Mouse (Mus musculus) lung, adult 2 months (tissue): ENCODE measurements at regions not wholly inside any gene's neighbourhood (a gene's known extent, or its start where the extent isn't known, plus 50 kb on each side); places are given as distances from the start of the nearest gene placed in this dataset.

Experiments used
- DNase-seq: peaks from one replicate; pipeline ENCODE4 v3.0.0; 2022
- H3K4me1 ChIP-seq: fragments of 200-500 bp; 2 replicates; pipeline ENCODE4 v1.6.1; 2011; ENCODE audit warnings: low read length; ENCODE audit not compliant: control insufficient read depth, insufficient read depth
- H3K4me3 ChIP-seq: fragments of 200-500 bp; replicated peaks from 2 replicates; pipeline ENCODE3; 2011; ENCODE audit warnings: low read depth, mild to moderate bottlenecking, control low read depth, low read length; ENCODE audit errors: extremely low read depth
- CTCF ChIP-seq: fragments of 200-500 bp; IDR thresholded peaks from 2 replicates; pipeline ENCODE4 v1.5.1; 2011; ENCODE audit warnings: mild to moderate bottlenecking, low read length, control low read depth; ENCODE audit not compliant: insufficient read depth
- POLR2A ChIP-seq: fragments of 200-500 bp; IDR thresholded peaks from 2 replicates; pipeline ENCODE4 v1.6.1; 2011; ENCODE audit warnings: low read depth, mild to moderate bottlenecking, control low read depth, low read length, borderline replicate concordance; ENCODE audit errors: extremely low read depth
- WGBS: fragments of 180-500 bp; shearing (Covaris S2); methylation state at CpG from one replicate; pipeline ENCODE4 v1.1.7; 2018; 5-methylcytosine and 5-hydroxymethylcytosine counted together

DNA sequence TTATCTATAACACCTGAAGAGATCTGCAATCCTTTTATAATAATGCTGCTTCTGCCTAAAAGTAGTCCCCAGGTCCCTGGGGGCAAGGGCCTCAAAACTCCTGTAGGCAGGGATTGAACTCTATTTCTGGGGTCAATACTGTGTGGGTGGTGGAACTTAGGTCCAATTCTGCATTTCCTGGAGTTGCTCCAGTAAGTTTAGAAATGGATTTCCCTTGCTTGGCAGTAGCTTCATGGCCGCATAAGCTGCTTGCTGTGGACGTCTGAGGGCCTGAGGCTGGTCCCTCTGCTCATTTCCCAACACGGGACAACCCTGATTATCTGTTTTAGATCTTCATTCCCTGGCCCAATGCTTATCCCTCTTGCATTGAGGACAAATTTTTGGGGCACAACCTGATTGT, 118.0 kb upstream of the Peli1 start:
- DNase-seq: no peak
- WGBS: 52% methylated on average over 3 of the region's 3 CpGs
- TF ChIP-seq CTCF: no peak
- no peak for TF ChIP-seq POLR2A
- H3K4me1 ChIP-seq: no peaks in the 10 kb centered on the region
- no peak overlapping the region for H3K4me3 ChIP-seq

DNA sequence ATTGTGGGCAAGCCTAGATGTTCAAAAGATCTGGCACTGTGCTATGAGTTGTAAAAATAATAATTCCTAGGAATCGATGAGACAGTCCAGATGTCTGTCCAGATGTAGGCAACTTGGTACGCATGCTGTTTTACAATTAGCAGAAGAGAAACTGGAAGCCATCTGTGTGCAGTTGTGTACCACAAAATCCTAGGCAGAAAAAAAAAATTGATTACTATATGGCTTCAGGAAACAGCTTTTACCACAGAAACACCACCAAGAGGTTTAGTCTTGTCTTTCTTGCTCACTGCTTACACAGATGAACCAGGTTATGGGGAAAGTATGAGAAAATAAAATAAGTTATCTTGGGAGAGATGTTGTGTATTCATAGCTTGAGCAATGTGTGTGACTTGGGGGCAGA, 109.5 kb upstream of the Peli1 start:
- H3K4me1 ChIP-seq: peaks cover 2% of the 10 kb centered on the region; the same call in 1 of the 2 replicates
- 77% methylated on average over 2 of the region's 2 CpGs for WGBS
- H3K4me3 ChIP-seq: no peak overlapping the region
- no peak for DNase-seq
- no peak for TF ChIP-seq POLR2A
- TF ChIP-seq CTCF: no peak

DNA sequence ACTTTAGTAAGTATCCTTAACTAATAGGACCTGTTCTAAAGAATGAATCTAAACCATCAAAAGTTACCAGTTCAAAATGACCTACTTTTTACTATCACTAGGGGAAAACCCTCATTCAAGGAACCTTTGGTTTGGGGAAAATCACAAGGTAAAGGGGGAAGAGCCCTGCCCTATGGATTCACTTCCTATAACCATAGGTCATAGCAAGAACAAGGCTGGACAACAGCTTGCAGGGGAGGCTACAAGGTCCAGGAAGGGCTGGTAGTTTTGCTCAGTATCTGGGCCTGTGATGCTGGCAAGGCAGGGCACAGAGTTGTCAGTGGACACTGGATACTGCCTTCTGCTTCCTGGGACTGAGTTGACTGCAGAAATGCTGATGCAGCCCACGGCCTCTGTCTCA, 109.1 kb upstream of the Peli1 start:
- H3K4me1 ChIP-seq: peaks cover 2% of the 10 kb centered on the region; the same call in 1 of the 2 replicates
- DNase-seq: no peak
- H3K4me3 ChIP-seq: no peak overlapping the region
- WGBS: 63% methylated on average over 1 of the region's 1 CpGs
- no peak for TF ChIP-seq CTCF

DNA sequence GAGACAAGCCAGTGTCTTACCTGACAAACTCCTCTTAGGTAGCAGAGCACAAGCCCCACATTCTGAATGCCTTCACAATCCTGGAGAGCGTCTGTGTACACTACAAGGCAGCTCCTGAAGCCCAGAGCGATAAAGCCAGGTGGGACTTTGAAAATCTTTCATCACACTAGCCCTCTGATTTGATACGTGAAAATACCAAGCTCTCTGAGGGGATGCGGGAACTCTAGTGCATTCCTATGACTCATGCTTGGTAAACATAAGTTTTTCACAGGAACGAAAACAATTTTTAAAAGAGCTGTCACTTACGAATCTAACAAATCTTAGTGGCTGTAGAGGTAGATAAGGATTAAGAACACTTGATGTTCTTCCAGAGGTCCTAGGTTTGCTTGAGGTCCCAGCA, 108.6 kb upstream of the Peli1 start:
- TF ChIP-seq POLR2A (no peak), CTCF (no peak)
- no peak overlapping the region for H3K4me3 ChIP-seq
- DNase-seq: no peak
- H3K4me1 ChIP-seq: peaks cover 2% of the 10 kb centered on the region; the same call in 1 of the 2 replicates
- 66% methylated on average over 6 of the region's 6 CpGs for WGBS

DNA sequence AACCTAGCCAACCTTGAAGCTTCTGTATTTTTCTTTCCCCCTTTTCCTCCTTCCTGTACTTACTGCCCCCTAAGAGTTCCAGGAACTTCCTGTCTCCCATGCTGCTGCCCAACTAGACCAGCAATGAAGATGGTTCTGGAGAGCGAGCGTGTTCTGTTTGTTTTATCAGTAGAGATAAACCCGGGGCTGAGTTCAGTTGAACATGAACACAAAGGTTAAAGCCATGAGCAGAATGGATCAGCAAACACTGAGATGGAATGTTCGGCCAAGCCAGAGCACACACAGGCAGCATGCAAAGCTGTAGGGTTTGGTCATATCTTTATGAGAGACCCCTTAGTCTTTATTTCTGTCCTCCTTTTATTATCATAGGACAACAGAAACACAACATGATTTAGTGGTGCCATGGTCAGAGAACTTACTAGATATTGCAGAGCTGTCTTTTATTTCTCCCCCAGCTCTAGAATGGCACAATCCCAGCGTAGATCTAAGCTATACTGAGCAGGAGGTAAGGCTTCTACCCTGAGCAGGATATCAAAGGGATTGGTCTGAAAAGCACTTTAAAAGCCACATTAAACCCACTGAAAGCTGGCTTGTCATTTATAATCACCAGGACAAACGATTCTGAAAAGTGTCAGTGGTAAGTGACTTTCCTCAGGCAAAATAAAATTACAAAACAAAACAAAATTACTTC, 105.9 kb upstream of the Peli1 start:
- TF ChIP-seq POLR2A (no peak), CTCF (no peak)
- Histone ChIP-seq H3K4me1 (peaks cover 2% of the 10 kb centered on the region; the same call in 1 of the 2 replicates), H3K4me3 (no peak overlapping the region)
- DNase-seq: no peak
- 34% methylated on average over 6 of the region's 6 CpGs for WGBS

DNA sequence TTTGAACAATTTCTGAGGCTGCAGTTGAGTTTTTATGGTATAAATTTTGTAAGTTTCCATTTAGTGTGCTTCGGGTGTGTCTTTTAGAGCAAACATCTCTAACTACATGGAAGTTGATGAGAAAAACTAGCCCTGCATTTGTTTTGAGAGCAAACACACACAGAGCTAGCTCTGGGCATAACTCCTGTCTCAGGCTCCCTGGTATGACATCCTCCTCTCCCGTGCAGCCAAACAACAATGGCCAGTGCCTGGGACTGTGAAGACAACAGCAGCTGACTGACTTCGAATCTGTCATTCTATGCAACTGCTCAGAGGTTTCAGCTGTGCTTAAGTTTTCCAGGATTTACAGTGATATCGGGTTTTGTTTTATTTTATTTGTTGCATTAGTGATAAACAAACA, 105.3 kb upstream of the Peli1 start:
- no peak for DNase-seq
- Histone ChIP-seq H3K4me1 (peaks cover 2% of the 10 kb centered on the region; the same call in 1 of the 2 replicates), H3K4me3 (no peak overlapping the region)
- no peak for TF ChIP-seq POLR2A
- WGBS: 45% methylated on average over 4 of the region's 4 CpGs

DNA sequence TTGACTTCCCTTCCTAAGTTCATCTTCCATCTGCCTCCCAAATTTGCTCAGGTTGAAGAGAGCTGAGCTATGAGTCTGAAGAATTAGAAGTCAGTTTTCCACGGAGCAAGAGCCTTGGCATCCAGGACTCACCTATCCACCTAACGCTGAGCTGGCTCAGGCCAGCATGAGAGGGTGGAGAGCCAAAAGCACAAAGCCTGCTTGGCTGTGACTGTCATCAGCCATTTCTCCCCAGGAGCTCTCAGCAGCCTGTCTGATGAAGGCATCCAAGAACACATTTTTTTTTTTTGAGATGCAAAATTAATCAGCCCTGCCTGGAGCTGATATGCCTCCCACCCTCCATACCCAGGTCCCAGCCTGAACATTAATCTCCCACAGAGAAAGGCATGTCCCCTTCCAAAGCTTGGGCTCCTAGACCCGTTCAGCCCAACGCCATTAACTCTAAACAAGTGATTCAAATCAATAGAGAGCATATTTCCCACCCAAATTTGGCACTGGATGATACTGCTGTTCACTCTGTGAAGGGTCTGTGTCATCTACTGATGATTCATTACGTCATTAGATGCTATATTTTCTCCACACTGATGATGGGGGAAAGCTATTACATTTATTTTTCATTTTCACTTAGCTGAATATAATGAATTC, 103.8 kb upstream of the Peli1 start:
- no peak for TF ChIP-seq POLR2A
- no peak for TF ChIP-seq CTCF
- Histone ChIP-seq H3K4me3 (no peak overlapping the region), H3K4me1 (peaks cover 2% of the 10 kb centered on the region; the same call in 1 of the 2 replicates)
- DNase-seq: no peak
- WGBS: 78% methylated on average over 5 of the region's 5 CpGs

DNA sequence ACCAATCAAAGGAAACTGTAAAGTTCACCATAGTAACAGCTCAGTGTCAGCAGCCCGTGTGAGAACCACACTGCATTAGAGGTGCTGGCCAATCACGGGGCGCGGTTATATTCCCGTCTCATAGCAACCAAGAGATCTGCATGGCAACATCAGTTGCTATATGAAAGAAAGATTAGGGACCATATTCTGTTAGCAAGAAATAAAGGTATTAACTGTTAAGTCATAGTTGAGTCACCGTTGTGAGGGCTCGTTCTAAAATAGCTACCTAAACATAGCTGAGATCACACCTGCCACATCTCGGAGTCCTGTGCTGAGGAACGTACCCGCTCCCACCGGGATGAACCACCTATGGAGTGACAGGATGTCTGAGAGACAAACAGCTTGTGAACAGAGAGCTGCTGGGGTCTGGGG, 103.2 kb upstream of the Peli1 start:
- 84% methylated on average over 11 of the region's 11 CpGs for WGBS
- Histone ChIP-seq H3K4me1 (peaks cover 2% of the 10 kb centered on the region; the same call in 1 of the 2 replicates), H3K4me3 (no peak overlapping the region)
- DNase-seq: no peak
- TF ChIP-seq CTCF (no peak), POLR2A (no peak)

DNA sequence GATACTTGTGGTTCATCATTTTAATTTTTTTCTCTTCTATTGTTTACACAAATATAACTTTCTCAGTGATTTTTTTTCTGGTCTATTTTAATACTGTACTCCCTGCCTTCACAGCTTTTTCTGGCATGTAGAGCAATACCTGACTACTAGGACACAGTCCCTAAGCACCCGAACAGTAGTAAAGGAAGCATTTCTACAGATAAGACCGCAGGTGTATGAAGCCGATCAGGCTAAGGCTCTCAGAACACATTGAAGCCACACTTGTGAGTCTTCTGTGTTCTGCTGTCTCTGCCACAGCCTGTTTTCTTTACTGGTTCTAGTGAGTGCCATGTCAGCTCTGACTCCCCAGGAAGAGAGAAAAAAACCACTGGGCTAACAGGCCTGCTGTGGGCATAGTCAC, 102.2 kb upstream of the Peli1 start:
- H3K4me1 ChIP-seq: 0 out of 2 replicates have a peak, but pooled peaks cover 2% of the 10 kb centered on the region
- DNase-seq: no peak
- TF ChIP-seq CTCF: no peak
- no peak for TF ChIP-seq POLR2A
- H3K4me3 ChIP-seq: no peak overlapping the region
- 81% methylated on average over 3 of the region's 3 CpGs for WGBS

DNA sequence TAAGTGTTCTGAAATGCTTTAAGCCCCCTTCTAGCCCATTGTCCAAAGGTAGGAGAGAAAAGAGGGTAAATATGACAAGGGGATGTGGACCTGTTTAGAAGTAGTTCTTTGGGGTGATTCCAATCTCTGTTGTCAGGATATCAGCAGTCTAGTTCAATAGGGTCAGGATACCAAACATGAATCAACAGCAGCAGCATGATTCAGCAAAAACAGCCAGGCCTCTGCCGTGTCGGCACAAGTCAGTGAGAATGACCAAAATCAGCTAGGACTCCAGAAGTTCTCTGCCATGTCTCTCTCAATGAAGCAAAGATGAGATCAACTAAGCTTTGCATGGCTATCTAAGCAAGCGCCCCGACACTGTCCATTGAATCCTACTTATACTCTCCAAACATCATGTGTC, 97.5 kb upstream of the Peli1 start:
- TF ChIP-seq POLR2A: no peak
- no peak for TF ChIP-seq CTCF
- H3K4me3 ChIP-seq: no peak overlapping the region
- no peaks in the 10 kb centered on the region for H3K4me1 ChIP-seq
- no peak for DNase-seq
- 92% methylated on average over 4 of the region's 4 CpGs for WGBS
